10 mouse cellular contexts compared by ENCODE assay signal in the genomic region with DNA sequence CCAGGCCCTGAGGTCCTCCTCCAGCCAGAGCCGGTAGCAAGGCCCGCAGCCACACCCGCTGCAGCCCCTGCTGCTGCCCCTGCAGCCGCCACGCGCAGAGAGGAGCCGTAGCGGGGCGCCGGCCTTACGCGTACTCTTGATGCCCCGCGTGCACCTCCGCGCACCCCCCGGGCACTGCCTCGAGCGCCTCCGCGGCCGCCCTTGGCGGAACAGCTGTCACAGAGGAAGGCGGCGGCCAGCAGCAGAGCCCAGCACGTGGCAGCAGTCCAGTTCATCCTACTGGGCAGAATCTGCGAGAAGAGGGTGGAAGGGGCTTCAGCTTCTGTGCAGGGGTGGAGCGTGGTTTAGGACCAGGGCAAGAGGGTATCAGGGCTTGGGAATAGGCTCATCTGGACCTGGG. TPM values are rescaled to one million over a fixed set of nuclear protein-coding genes. Genes with fewer than 3 reads are reported as not detected.
DNase-seq lines count a peak whose midpoint lies in the region; ATAC-seq lines count a peak whose summit lies in the region.
"Had no signal": no experiment of that assay in that cellular context is flagged by ENCODE, and none has a peak within 500 bp of the region (broad histone marks: within the 10 kb centered on the region; RNA-seq: fewer than 3 reads in every experiment).

No protein-coding gene starts in this region.

- no peaks in the 10 kb centered on the region for H3K9me3 ChIP-seq in embryonic facial prominence, embryonic 14.5 days (ENCODE audit: control insufficient read depth, low read length)
- H3K9me3 ChIP-seq in hindbrain, embryonic 11.5 days (ENCODE audit: control insufficient read depth, low read length): no peaks in the 10 kb centered on the region
- no peaks in the 10 kb centered on the region for H3K9me3 ChIP-seq in stomach, embryonic 16.5 days (replicated peaks; ENCODE audit: control insufficient read depth, low read length)

- peak overlapping the region; percentile 47 for H3K9ac ChIP-seq in embryonic facial prominence, embryonic 14.5 days (ENCODE audit: low read depth, low read length)
- peak overlapping the region; percentile 27; the same call in 1 of the 2 replicates for H3K9ac ChIP-seq in hindbrain, embryonic 11.5 days (ENCODE audit: low read depth, low read length)
- H3K9ac ChIP-seq in stomach, embryonic 16.5 days (ENCODE audit: low read length): peak overlapping the region; percentile 53; the same call in 1 of the 2 replicates

- H3K4me2 ChIP-seq in embryonic facial prominence, embryonic 14.5 days (ENCODE audit: low read depth, low read length): peak overlapping the region; percentile 52
- peak overlapping the region; percentile 61 for H3K4me2 ChIP-seq in hindbrain, embryonic 11.5 days (replicated peaks; ENCODE audit: low read depth, low read length)
- H3K4me2 ChIP-seq in stomach, embryonic 16.5 days (ENCODE audit: low read depth, low read length): peak overlapping the region; percentile 47

- peaks cover 36% of the 10 kb centered on the region for H3K27me3 ChIP-seq in embryonic facial prominence, embryonic 14.5 days (replicated peaks; ENCODE audit: control insufficient read depth, insufficient read depth, low read length)
- peaks cover 15% of the 10 kb centered on the region for H3K27me3 ChIP-seq in hindbrain, embryonic 11.5 days (ENCODE audit: control insufficient read depth, insufficient read depth, low read length)
- peaks cover 24% of the 10 kb centered on the region for H3K27me3 ChIP-seq in stomach, embryonic 16.5 days (ENCODE audit: control insufficient read depth, insufficient read depth, low read length)

- H3K4me3 ChIP-seq in embryonic facial prominence, embryonic 14.5 days (ENCODE audit: low read depth, low read length): peak overlapping the region; percentile 33
- peak overlapping the region; percentile 21 for H3K4me3 ChIP-seq in hindbrain, embryonic 11.5 days (ENCODE audit: low read depth, low read length)
- peak overlapping the region; percentile 21; the same call in 1 of the 2 replicates for H3K4me3 ChIP-seq in stomach, embryonic 16.5 days (replicated peaks; ENCODE audit: low read length)

- 0 out of 2 replicates have a peak, but pooled peaks cover 5% of the 10 kb centered on the region for H3K36me3 ChIP-seq in embryonic facial prominence, embryonic 14.5 days (ENCODE audit: control insufficient read depth, insufficient read depth, low read length)
- no peaks in the 10 kb centered on the region for H3K36me3 ChIP-seq in hindbrain, embryonic 11.5 days (ENCODE audit: control insufficient read depth, insufficient read depth, low read length)
- H3K36me3 ChIP-seq in stomach, embryonic 16.5 days (ENCODE audit: control insufficient read depth, insufficient read depth, low read length): no peaks in the 10 kb centered on the region

- H3K4me1 ChIP-seq in embryonic facial prominence, embryonic 14.5 days (ENCODE audit: control insufficient read depth, insufficient read depth, low read length): peaks cover 15% of the 10 kb centered on the region
- H3K4me1 ChIP-seq in hindbrain, embryonic 11.5 days (replicated peaks; ENCODE audit: control insufficient read depth, insufficient read depth, low read length): peaks cover 5% of the 10 kb centered on the region; the same call in 1 of the 2 replicates
- 0 out of 2 replicates have a peak, but pooled peaks cover 5% of the 10 kb centered on the region for H3K4me1 ChIP-seq in stomach, embryonic 16.5 days (ENCODE audit: control insufficient read depth, insufficient read depth, low read length)

- WGBS in embryonic facial prominence, embryonic 14.5 days: 4% methylated on average over 27 of the region's 28 CpGs
- 3% methylated on average over 28 of the region's 28 CpGs for WGBS in hindbrain, embryonic 11.5 days
- 3% methylated on average over 28 of the region's 28 CpGs for WGBS in stomach, embryonic 16.5 days

- peak; percentile 49; the same call in 1 of the 2 replicates for ATAC-seq in embryonic facial prominence, embryonic 14.5 days (ENCODE audit: low read depth)
- 0 out of 2 replicates have a peak, but pooled peaks have one; percentile 34 for ATAC-seq in hindbrain, embryonic 11.5 days (ENCODE audit: low FRiP score)
- ATAC-seq in stomach, embryonic 16.5 days (ENCODE audit: insufficient read depth, low FRiP score): 0 out of 2 replicates have a peak, but pooled peaks have one; percentile 15

- peak; percentile 39 for DNase-seq in kidney, postnatal 10 days
- no peak for DNase-seq in kidney, adult 11 months
- DNase-seq in brain, adult 2 months (ENCODE audit: low read depth, low spot score): peak; percentile 77
- DNase-seq in embryonic facial prominence, embryonic 14.5 days (ENCODE audit: low spot score): peak; percentile 9
- DNase-seq in hindbrain, embryonic 11.5 days (ENCODE audit: low spot score): peak; percentile 41
- peak; percentile 29 to 40 for DNase-seq in lung, postnatal 4 days
- DNase-seq in urinary bladder, postnatal 14 days (ENCODE audit: low spot score): no peak

- H3K27ac ChIP-seq in embryonic facial prominence, embryonic 14.5 days (replicated peaks; ENCODE audit: low read depth, low read length): no peak overlapping the region
- H3K27ac ChIP-seq in hindbrain, embryonic 11.5 days (ENCODE audit: low read depth, low read length): no peak overlapping the region
- no peak overlapping the region for H3K27ac ChIP-seq in stomach, embryonic 16.5 days (ENCODE audit: low read length)

RNA-seq across cellular contexts. Expression of gene Sprn, which starts 1.3 kb away (rescaled TPM):
- polyA plus RNA-seq in embryonic facial prominence, embryonic 14.5 days (2014; fragmentation: Nextera tagmentation; extraction: Ambion mirVana): 1.6 and 2.5 TPM in 2 replicates
- polyA plus RNA-seq in hindbrain, embryonic 11.5 days (2014; fragmentation: Nextera tagmentation; extraction: Ambion mirVana): 0.94 and 1.9 TPM in 2 replicates
- 0.96 and 1.1 TPM in 2 replicates for polyA plus RNA-seq in stomach, embryonic 16.5 days (2015; fragmentation: Nextera tagmentation; extraction: Ambion mirVana)

RNA-seq across cellular contexts. Expression of gene Olfr522, which starts 11.2 kb away (rescaled TPM):
- polyA plus RNA-seq in embryonic facial prominence, embryonic 14.5 days (2014; fragmentation: Nextera tagmentation; extraction: Ambion mirVana): not detected in 2 replicates
- not detected in 2 replicates for polyA plus RNA-seq in hindbrain, embryonic 11.5 days (2014; fragmentation: Nextera tagmentation; extraction: Ambion mirVana)
- not detected in 2 replicates for polyA plus RNA-seq in stomach, embryonic 16.5 days (2015; fragmentation: Nextera tagmentation; extraction: Ambion mirVana)
- polyA plus RNA-seq: gonadal fat pad, adult 2 months; small intestine, adult 2 months had no signal

RNA-seq across cellular contexts. Expression of gene Mtg1, which starts 16.0 kb away (rescaled TPM):
- 25.0 and 25.4 TPM in 2 replicates for polyA plus RNA-seq in embryonic facial prominence, embryonic 14.5 days (2014; fragmentation: Nextera tagmentation; extraction: Ambion mirVana)
- 22.0 and 32.2 TPM in 2 replicates for polyA plus RNA-seq in hindbrain, embryonic 11.5 days (2014; fragmentation: Nextera tagmentation; extraction: Ambion mirVana)
- 20.2 and 22.8 TPM in 2 replicates for polyA plus RNA-seq in stomach, embryonic 16.5 days (2015; fragmentation: Nextera tagmentation; extraction: Ambion mirVana)

RNA-seq across cellular contexts. Expression of gene Olfr523, which starts 19.6 kb away (rescaled TPM):
- 0.20 and 0.22 TPM in 2 replicates for polyA plus RNA-seq in embryonic facial prominence, embryonic 14.5 days (2014; fragmentation: Nextera tagmentation; extraction: Ambion mirVana)
- not detected in 2 replicates for polyA plus RNA-seq in hindbrain, embryonic 11.5 days (2014; fragmentation: Nextera tagmentation; extraction: Ambion mirVana)
- polyA plus RNA-seq in stomach, embryonic 16.5 days (2015; fragmentation: Nextera tagmentation; extraction: Ambion mirVana): not detected in 2 replicates
- polyA plus RNA-seq: gonadal fat pad, adult 2 months; small intestine, adult 2 months had no signal

RNA-seq across cellular contexts. Expression of gene Echs1, which starts 37.1 kb away (rescaled TPM):
- polyA plus RNA-seq in embryonic facial prominence, embryonic 14.5 days (2014; fragmentation: Nextera tagmentation; extraction: Ambion mirVana): 136 and 146 TPM in 2 replicates
- polyA plus RNA-seq in hindbrain, embryonic 11.5 days (2014; fragmentation: Nextera tagmentation; extraction: Ambion mirVana): 168 and 184 TPM in 2 replicates
- polyA plus RNA-seq in stomach, embryonic 16.5 days (2015; fragmentation: Nextera tagmentation; extraction: Ambion mirVana): 156 and 158 TPM in 2 replicates

Comparison
In these comparisons a context has a peak if more than half of its experiments do, and no peak if none do; other contexts are left out.
1. DNase-seq: peak in kidney, postnatal 10 days (single experiment), brain, adult 2 months (single experiment), embryonic facial prominence, embryonic 14.5 days (single experiment), hindbrain, embryonic 11.5 days (single experiment) and lung, postnatal 4 days (2 of 2); none in kidney, adult 11 months (single experiment) and urinary bladder, postnatal 14 days (single experiment).
2. Peak in every context shown above with its lines, with median percentiles within 50 percentile points of each other: ATAC-seq, H3K4me2 ChIP-seq, H3K4me3 ChIP-seq and H3K9ac ChIP-seq.